Mouse (Mus musculus) adipocyte (in vitro differentiated cells): ENCODE measurements at regions not wholly inside any gene's neighbourhood (a gene's known extent, or its start where the extent isn't known, plus 50 kb on each side); places are given as distances from the start of the nearest gene placed in this dataset.
A peak's percentile ranks its signal among the peaks of the same experiment; 100 is the strongest.
"Not testable (repeated sequence)": the region's sequence is repeated elsewhere in the genome, so short reads cannot be mapped to it uniquely, and the experiment has no call there.

Experiments used
- DNase-seq: peaks from one replicate; pipeline ENCODE4 v3.0.0-alpha.2; 2016; ENCODE audit warnings: low spot score

- DNase-seq: no peak
These were observed 139.1 kb downstream of the Sptssa start for GRCm38 (mm10) chr12:54517265-54517664.

GRCm38 (mm10) chr12:54516463-54516862 is 139.9 kb downstream of the Sptssa start:
- no peak for DNase-seq

GRCm38 (mm10) chr12:54516039-54516438 is 140.3 kb downstream of the Sptssa start:
- DNase-seq: not testable (repeated sequence)

- DNase-seq: no peak
These were observed 146.5 kb downstream of the Sptssa start for GRCm38 (mm10) chr12:54509903-54510302.

- DNase-seq: no peak
These were observed 153.6 kb downstream of the Sptssa start for GRCm38 (mm10) chr12:54502775-54503174.

GRCm38 (mm10) chr12:54499963-54500362 is 156.4 kb downstream of the Sptssa start:
- no peak for DNase-seq

- peak; percentile 12 for DNase-seq
These were observed 160.5 kb downstream of the Sptssa start for GRCm38 (mm10) chr12:54495701-54496374.

- no peak for DNase-seq
These were observed 161.5 kb downstream of the Sptssa start for GRCm38 (mm10) chr12:54494756-54495375.

GRCm38 (mm10) chr12:54492737-54493136 is 163.6 kb downstream of the Sptssa start:
- no peak for DNase-seq

GRCm38 (mm10) chr12:54490460-54490859 is 165.9 kb downstream of the Sptssa start:
- DNase-seq: no peak

GRCm38 (mm10) chr12:54489675-54490074 is 166.7 kb downstream of the Sptssa start:
- peak; percentile 61 for DNase-seq

GRCm38 (mm10) chr12:54487689-54488088 is 168.7 kb downstream of the Sptssa start:
- DNase-seq: no peak

GRCm38 (mm10) chr12:54482020-54482419 is 174.4 kb downstream of the Sptssa start:
- DNase-seq: no peak

GRCm38 (mm10) chr12:54479841-54480240 is 176.5 kb downstream of the Sptssa start:
- DNase-seq: no peak

- DNase-seq: no peak
These were observed 183.5 kb downstream of the Sptssa start for GRCm38 (mm10) chr12:54472881-54473280.

- DNase-seq: no peak
These were observed 184.0 kb downstream of the Sptssa start for GRCm38 (mm10) chr12:54472407-54472806.

- DNase-seq: no peak
These were observed 188.7 kb downstream of the Sptssa start for GRCm38 (mm10) chr12:54467635-54468034.

- no peak for DNase-seq
These were observed 192.6 kb downstream of the Sptssa start for GRCm38 (mm10) chr12:54463806-54464205.

GRCm38 (mm10) chr12:54461411-54461810 is 195.0 kb downstream of the Sptssa start:
- DNase-seq: no peak

- DNase-seq: no peak
These were observed 196.2 kb downstream of the Sptssa start for GRCm38 (mm10) chr12:54460135-54460523.

GRCm38 (mm10) chr12:54459462-54460134 is 196.8 kb downstream of the Sptssa start:
- no peak for DNase-seq

- DNase-seq: no peak
These were observed 199.6 kb downstream of the Sptssa start for GRCm38 (mm10) chr12:54456731-54457130.

GRCm38 (mm10) chr12:54454606-54455005 is 201.8 kb downstream of the Sptssa start:
- DNase-seq: no peak
